Mouse (Mus musculus) left cerebral cortex, adult 18-20 months (tissue): ENCODE data around the gene Uhrf1bp1l. TPM values are rescaled to one million over a fixed set of nuclear protein-coding genes. Genes with fewer than 3 reads are reported as not detected.

Experiments
- DNase-seq, 2 experiments: peaks; one replicate each; pipeline ENCODE4 v3.0.0; 2021 to 2022; ENCODE audit warnings: low spot score in 2 of 2, mixed read lengths in 1 of 2
- total RNA-seq, 2 experiments: library from RNA; stranded (reverse); gene quantifications; 2 replicates each; pipeline ENCODE4 v1.2.3; 2021

Gene Uhrf1bp1l
- total RNA-seq, 2 experiments from 2014 or later, result 77.1 to 81.1 TPM

- no peak for DNase-seq
Measured at GRCm38 (mm10) chr10:89744341-89744740, 450 bp upstream of the Uhrf1bp1l start.

DNA sequence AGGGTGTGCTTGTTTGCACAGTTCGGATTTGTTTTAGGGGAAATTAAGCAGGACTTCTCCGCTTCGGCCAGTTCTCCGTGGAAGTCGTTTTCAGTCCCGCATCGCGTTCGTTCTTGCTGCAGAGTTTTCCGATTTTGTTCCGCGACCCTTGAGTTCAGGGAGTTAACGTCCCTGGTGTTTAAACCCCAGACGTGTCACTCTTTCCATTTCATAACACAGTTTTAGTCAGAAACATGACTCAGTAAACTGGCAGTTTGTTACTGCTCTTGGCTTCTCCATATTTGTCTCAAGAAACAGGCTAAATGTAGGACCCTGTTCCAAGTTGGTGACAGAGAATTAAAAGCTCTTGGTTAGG, 852 bp downstream of the Uhrf1bp1l start:
- no peak for DNase-seq

DNA sequence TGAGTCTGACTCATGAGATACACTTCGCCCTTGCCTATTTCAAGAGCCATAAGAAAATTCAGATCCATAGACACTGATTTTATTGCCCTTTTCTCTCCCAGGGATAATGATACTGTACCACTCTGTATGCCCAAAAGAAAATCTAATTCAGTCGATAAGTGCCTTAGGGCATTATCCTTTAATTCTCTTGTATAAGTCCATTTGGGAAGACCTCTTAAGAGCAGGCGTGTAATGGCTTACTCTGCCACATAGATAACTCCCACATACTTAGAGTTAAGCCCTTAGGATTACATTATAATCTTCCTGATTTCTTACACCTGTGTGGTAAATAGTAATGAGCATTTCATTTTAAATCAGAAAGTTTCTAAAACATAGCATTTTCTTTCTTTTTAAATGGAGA, 1.8 kb downstream of the Uhrf1bp1l start:
- DNase-seq, result no peak

DNA sequence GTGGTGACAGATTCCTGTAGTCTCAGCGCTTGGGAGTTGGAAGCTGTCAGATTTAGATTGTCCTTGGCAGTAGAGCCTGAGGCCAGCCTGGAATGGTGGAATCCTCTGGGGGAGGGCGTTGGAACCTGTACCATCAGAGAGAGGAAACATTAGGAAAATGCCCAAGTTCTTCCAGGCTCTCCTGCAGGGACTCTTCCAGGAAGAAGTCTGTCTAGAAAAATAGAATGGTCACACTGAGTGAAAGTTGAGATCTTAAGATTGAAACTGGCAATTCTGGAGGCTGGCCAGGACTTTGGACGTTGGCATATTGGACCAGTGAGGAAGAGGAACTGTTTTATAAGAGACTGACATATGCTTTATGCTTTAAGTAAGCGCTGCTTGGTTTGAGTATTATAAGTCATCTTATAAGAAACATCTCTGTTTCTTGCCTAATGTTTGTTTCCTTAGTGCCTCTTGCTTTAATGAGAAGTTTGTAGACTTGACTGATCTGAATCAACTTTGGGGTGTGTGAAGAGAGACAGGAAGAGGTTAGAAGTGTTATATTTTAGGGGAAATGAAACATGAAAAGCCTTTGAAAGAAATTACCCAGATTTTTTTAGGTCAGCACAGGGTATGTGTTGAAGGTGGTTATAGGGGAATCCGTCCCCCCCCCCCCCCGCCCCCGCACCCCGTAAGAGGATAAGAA, 2.6 kb downstream of the Uhrf1bp1l start:
- DNase-seq, result no peak

DNA sequence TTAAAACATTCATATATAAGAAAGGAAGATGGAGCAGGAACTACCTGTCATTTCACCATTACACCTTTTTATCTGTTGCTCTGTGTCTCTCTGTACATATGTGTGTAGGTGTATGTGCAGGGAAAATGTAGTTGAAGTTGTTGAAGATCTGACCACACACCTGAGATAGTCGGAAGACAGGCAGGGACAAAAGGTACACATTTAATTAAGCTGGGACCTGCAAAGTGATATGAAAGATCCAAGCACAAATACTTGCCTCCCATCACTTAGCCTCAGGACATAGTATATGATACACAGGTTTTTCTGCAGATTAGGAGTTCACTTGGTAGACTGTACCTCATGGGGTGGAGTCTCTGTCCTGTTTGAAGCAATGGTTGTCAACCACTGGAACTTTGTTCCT, 3.1 kb downstream of the Uhrf1bp1l start:
- DNase-seq, result no peak

DNA sequence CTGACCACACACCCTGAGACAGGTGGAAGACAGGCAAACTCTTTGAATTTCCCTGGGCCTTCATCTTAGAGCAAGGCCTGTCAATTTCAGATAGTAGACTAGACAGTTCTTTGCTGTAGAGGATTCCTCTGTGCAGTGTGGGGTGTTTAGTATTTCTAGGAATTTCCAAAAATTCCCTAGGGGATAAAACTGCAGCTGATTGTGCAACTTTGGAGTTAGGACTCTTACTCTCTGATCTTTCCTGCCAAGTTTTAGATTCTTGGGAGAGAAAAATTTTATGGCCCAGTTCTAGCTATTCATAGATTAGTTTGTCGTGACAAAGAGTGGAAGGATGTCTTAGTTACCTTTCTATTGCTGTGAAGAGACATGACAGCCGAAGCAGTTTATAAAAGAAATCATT, 3.8 kb downstream of the Uhrf1bp1l start:
- DNase-seq, result no peak

DNA sequence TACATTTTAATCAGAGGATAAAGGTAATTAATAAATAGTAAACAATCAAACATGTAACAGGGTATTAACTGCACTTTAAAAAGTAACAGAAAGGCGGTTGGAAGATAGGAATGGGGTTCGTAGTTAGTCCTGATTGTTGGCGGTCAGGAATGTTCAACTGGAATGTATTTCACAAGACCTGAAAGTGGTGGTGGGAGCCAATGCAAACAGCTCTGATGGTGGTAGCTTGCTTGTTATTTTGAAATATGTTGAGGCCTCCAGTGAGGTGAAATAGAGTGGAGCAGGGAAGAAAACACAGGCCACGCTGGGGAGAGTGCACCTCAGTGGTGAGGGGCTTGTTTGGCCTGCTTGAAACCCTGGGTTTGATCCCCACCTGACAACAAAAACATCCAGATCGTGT, 6.3 kb downstream of the Uhrf1bp1l start:
- no peak for DNase-seq

DNA sequence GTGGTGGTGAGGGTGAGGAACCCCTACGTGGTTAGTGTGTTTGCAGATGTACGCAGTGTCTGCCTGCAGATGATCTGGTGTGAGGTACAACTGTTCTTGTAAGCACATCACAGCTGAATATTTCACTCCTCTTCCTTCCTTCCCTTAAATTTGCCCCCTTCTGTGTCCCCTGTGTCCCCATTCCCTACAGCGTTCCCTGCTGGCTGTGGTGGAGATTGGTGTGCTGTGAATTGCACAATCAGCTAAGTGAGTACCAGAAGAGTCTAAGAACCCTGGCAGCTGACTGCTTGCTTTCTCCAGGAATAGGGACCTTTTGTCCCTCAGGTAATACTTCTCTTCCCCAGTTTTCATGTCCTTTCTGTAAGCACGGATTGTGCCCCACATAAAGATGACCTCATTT, 10.4 kb downstream of the Uhrf1bp1l start:
- no peak for DNase-seq

DNA sequence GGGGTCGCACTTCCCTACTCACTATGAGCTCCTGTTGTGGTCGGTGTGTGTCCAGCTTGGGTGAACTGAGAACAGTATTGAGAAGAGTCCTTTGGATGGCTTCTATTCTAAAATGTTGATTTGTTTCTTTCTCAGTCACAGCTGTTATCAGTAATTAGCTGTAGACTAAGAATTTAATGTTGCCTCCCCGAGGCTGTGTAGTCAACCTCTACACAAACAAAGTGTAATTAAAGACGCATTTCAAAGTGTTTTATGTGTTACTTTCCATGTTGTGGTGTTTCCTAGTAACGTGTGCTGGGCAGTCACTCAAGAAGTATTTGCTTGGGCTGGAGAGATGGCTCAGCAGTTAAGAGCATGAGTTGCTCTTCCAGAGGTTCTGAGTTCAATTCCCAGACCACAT, 16.0 kb downstream of the Uhrf1bp1l start:
- no peak for DNase-seq

GRCm38 (mm10) chr10:89764457-89765121, 19.8 kb downstream of the Uhrf1bp1l start:
- DNase-seq, result no peak

DNA sequence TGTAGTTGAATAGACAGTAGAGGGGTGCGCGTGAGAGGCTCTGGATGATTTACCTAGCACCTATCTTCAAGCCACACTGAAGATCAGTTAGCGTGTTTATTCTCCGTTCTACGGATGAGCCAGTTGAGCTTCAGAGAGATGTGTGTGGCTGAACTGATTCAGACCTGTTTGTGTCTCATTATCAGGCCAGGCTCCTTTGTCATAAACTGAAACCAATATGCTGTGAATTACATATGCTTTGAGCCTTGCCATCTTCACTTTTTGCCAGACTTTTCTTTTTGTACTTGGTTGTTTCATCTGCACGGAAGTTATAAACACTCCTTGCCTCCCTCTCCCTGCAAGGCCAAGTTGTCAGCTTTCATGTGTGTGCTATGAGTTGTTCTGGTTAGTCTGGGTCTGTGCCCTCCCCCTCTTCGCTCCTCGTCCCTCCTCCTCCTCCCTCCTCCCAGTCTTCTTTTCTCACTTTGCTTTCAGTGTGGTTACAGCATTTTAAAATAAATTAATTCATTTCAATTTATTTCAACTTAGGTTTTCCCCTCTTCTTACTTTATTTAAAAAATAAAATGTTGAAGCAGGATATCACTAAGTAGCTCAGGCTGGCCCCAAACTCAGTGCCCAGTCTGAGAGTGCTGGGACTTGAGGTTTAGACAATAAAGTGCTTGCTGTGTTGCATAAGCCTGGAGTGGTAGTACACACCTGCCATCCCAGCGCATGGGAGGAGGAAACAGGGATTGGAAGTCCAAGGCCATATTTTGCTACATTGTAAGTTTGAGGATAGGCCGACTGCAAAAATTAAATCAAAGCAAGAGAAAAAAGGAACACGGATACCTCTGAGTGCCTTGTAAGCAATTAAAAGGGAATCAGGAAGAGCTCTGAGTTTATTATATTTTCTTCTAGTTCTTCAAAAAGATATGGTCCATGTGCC, 21.3 kb downstream of the Uhrf1bp1l start:
- DNase-seq, result no peak

DNA sequence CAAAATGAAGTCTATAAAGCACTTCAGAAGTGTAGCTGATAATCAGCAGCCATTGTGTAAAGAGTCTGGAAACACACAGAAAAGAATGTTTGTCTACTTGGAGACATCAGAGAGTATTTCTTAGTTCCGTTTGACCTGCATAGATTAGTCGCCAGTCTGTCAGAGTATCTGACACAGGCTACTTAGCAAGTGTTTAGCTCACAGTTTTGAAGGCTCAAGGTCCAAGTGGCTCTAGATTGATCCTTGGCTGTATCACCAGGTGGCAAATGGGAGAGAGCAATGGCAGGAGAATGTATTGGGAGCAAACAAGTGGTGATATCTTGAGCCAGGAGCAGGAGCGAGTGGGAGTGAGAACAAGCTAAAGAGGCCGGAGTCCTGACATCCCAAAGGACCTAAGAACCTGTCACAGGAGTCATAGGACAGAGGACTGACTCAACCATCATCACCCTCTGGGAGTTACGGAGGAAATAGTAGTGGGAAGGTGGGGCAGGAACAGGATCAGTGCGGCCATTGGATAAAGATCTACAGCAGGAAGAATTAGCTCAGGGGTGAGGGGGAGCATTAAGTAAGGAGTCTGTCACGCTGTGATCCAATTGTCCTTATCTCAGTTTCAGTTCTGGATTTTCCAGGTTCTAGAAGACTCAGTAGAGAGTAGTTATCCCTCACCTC, 23.7 kb downstream of the Uhrf1bp1l start:
- DNase-seq, result no peak

DNA sequence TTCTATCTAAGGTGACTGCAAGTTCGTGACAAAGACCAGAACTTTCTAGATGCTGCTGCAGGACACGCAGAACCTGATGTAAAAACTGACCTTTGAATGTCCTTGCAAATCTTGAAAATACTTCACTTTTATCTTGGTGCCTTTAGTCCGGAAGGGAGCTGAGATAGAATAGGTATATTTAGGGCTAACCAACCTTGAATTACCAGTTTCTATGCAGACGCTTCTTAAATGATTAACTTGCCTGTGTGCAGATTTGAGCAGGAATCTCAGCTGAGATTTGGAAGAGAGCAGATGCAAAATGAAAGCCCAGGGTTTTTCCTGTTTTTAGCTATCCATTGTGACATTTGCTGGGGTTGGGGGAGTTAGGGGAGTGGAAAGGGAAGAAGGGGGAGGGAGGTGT, 24.3 kb downstream of the Uhrf1bp1l start:
- DNase-seq, result no peak

- no peak for DNase-seq
Measured at GRCm38 (mm10) chr10:89771894-89772293, 27.1 kb downstream of the Uhrf1bp1l start.

GRCm38 (mm10) chr10:89776029-89776428, 31.2 kb downstream of the Uhrf1bp1l start:
- no peak for DNase-seq

DNA sequence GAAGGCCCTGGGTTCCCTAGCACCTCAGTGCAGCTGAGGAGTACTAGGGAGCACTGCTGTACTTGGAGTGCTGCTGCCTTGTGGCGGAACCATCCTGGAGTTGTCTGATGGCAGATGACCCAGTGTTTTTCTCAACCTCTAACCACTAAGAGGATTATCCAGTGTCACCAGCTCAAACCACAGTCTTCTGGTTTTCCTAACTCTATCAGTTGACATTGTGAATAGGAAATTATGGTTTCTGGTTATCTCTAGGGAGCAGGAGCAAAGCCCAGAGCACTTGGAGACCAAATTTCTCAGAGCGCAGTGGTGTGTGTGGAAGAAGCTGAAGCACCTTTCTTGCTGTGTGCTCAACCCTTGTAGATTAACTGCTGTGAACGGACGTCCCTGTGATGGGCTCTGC, 47.1 kb downstream of the Uhrf1bp1l start:
- DNase-seq, result no peak

- peak in 1 of 2 experiments; percentile 50 for DNase-seq
Measured at GRCm38 (mm10) chr10:89794121-89794520, 49.3 kb downstream of the Uhrf1bp1l start.

- no peak for DNase-seq
Measured at GRCm38 (mm10) chr10:89819146-89819545, 74.4 kb downstream of the Uhrf1bp1l start.

GRCm38 (mm10) chr10:89823906-89824305, 79.1 kb downstream of the Uhrf1bp1l start:
- peak in 1 of 2 experiments; percentile 10 for DNase-seq

GRCm38 (mm10) chr10:89826896-89827295, 82.1 kb downstream of the Uhrf1bp1l start:
- no peak for DNase-seq

DNA sequence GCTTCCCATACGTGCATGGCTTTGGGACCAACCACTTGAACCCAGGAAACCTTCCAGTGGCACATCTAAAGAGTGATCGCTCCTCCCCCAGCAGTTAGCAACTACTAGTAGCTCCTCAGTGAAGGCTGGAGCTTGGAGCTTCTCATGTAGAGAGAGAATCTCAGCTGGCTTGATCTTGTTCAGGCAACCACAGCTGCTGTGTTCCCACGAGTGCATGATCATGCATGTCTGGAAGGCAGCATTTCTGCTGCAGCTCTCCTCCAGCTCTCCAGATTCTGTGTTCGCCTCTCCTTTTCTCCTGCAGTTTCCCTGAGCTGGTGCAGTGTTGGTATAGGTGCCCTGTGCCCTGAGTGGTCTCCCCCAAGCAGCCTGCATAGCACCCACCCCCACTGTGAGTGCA, 87.5 kb downstream of the Uhrf1bp1l start:
- no peak for DNase-seq
